Mouse (Mus musculus) skeletal muscle tissue, adult 2 months (tissue): ENCODE results near the gene Slc34a3.
A peak's percentile ranks its signal among the peaks of the same experiment; 100 is the strongest.
"Not testable (repeated sequence)": the region's sequence is repeated elsewhere in the genome, so short reads cannot be mapped to it uniquely, and the experiment has no call there.

Experiments used
- DNase-seq: peaks from one replicate; pipeline ENCODE4 v3.0.0-alpha.2; 2012; ENCODE audit warnings: low read depth, low spot score

Slc34a3 gene

DNA sequence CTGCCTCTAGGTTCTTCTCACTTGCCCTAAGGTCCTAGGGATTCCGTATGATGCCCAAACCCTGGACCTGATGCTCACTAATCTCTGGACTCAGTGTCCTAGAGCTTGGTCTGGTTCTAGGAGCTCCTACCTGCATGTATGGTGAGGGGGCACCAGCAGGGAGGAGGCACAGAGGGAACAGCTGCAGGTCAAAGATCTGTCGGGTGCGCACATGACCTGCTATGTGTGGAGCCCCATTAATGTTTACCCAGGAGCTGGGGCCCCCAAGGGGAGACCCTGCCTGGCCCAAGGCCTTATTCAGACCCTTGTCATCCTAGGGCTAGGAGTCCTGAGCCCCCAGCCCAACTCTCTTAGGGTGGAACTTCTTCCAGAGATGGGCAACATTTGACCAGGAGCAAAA lies at the start of gene Slc34a3:
TSS of gene Slc34a3 (minus strand) at position 315 of the 400 bp plus-strand sequence.
- DNase-seq, result no peak

DNA sequence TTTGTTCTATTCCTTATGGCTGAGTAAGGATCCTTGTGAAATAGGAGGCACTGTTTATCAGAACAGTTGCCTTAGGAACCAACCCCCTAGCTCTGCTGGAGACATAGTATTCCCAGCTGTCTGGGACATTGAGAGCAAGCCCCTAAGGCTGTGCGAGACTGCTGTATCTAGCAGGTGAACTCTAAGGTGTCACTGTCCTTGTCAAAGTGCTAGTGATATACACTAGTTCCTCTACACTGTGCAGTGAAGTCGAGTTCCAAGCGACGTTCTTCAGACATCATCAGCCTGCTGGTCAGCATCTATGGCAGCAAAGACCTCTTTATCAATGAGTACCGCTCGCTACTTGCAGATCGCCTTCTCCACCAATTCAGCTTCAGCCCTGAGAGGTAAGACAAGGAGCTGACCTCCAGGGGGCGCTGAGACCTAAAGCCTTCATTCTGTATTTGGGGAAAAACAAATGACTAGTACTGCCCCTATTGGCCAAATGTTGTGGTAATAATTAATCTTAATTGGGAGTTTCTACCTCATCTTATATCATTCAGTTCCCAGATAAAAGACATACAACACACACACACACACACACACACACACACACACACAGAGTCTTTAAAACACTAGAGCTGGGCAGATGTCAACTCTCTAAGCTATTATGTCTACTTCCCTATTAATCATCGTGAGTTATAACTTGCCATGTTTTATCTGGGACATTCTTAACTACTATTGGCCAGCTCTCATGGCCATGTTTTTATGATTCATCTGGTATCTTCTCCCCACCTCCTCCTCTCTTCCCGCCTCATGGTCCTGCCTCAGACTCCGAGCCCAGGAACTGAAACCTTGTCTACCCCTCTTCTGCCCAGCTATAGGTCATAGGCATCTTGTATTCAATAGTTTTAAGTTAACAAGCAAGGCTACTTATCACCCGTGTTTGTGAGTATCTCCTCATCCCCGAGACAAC lies 45.0 kb upstream of the Slc34a3 start:
- no peak for DNase-seq

DNA sequence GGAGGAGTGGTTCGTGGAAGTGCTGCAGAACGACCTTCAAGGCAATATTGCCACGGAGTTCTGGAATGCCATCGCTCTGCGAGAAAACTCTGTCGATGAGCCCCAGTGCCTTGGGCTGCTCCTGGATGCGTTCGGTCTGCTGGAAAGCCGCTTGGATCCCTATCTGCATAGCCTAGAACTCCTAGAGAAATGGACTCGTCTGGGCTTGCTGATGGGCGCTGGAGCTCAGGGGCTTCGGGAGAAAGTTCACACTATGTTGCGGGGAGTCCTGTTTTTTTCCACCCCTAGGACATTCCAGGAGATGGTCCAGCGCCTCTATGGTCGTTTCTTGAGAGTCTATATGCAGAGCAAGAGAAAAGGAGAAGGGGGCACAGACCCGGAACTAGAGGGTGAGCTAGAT lies 38.8 kb upstream of the Slc34a3 start:
- no peak for DNase-seq

DNA sequence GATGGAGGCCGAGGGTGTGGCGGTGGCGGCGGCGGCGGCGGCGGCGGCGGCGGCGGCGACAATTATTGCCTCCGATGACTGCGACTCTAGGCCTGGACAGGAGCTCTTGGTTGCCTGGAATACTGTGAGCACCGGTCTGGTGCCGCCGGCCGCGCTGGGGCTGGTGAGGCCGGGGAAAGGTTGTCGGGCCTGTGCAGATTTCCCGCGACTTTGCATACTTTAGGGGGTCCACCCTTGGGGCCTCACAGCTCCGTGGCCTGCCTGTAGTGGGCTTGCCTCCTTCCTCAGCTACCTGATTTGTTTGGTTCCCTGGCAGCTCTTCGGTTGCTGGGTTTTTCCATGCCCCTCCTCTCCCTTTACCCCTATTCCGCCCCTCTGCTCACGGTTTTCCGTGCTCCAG lies 38.4 kb upstream of the Slc34a3 start:
- DNase-seq, result no peak

DNA sequence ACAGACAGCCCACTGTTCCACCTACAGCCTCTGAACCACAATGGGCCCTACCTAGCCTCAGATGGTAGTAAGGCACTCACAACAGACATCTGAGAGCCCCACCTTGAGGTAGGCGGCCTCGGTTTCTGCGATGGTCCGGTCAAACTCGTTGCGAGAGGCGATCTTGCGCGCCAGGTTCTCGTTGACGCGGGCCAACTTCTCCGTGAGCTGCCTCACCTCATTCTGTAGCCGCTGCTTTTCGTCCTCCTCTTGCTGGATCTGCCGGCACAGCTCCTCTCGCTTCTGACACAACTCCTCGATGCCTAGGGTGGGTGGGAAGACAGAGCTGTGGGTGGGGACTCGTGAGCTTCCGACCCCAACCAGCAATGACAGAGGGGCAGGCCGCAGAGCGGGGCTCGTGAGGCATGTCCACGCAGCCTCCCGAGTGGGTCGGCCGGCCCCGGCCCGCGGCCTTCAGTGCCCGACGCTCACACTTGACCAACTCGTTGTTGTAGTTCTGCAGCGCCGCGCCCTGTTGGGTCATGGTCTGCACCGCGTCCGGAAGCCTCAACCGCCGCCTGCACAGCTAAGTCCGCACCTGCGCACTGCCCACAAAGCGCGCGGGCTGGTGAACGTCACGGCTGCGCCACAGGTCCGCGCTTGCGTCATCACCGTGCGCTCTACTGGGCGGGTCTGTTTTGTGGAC lies 37.8 kb upstream of the Slc34a3 start, which contains the start of the genes Ssna1 and Anapc2:
TSS of gene Ssna1 (minus strand) at position 612 of the 685 bp plus-strand sequence.
TSS of gene Anapc2 (plus strand) at position 652 of the 685 bp plus-strand sequence.
- peak; percentile 96 for DNase-seq

- DNase-seq, result no peak
Observed at GRCm38 (mm10) chr2:25267746-25268309, 33.7 kb upstream of the Slc34a3 start.

- no peak for DNase-seq
Observed at GRCm38 (mm10) chr2:25267241-25267640, 33.1 kb upstream of the Slc34a3 start.

DNA sequence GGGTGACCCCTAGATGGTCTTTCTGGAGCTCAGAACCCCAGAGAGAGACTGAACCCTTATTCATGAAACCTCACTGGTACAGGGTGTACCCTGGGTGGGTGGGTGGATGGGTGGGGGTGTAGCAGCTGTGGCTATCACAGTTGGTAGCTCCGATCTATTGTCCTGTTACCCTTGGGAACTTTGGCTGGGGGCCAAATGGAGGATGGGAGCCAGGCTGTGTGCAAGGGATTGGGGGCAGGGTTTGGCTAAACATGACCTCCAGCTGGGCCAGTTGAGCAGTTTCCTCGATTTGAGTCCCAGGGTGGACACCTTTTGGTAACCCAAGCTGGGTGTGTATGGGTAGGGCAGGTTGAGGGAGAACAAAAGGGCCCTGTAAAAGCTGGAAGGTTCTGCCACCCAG lies 32.6 kb upstream of the Slc34a3 start:
- DNase-seq, result no peak

- DNase-seq, result no peak
Observed at GRCm38 (mm10) chr2:25265897-25266656, 31.9 kb upstream of the Slc34a3 start.

DNA sequence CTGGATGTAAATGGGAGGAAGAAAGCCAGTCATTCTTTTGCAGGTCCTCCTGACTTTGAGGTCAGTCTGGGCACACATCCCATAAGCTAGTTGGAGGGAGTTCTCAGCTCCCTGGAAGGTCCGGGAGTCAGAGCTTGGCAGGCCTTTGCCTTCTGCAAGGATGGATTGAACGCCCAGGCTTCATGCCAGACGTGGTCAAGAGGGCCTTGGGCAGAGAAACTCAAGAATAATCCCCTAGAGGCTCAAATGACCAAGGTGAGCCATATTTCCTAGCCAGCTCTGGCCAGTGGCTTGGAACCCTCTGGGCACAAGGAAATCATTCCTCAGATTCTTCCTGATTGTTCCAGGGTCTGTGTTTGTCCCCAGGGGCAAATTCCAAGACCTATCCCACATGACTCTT lies 30.7 kb upstream of the Slc34a3 start:
- DNase-seq, result no peak

DNA sequence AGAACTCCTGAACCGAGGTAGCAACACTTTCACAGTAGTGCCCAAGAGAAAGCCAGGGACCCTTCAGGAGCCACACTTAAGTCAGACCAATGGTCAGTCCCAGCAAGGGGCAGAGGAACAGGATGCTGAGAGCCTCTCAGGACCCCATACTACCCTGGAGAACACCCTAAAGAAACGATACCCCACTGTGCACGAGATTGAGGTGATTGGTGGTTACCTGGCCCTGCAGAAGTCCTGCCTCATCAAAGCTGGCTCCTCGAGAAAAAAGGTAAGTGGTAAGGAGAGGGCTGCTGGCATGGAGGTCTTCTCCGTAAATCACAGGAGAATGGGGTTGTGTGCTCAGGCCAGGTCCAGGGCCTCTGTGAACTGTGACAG lies 30.1 kb upstream of the Slc34a3 start:
- DNase-seq, result no peak

GRCm38 (mm10) chr2:25263623-25264285 lies 29.6 kb upstream of the Slc34a3 start:
- DNase-seq, result no peak

DNA sequence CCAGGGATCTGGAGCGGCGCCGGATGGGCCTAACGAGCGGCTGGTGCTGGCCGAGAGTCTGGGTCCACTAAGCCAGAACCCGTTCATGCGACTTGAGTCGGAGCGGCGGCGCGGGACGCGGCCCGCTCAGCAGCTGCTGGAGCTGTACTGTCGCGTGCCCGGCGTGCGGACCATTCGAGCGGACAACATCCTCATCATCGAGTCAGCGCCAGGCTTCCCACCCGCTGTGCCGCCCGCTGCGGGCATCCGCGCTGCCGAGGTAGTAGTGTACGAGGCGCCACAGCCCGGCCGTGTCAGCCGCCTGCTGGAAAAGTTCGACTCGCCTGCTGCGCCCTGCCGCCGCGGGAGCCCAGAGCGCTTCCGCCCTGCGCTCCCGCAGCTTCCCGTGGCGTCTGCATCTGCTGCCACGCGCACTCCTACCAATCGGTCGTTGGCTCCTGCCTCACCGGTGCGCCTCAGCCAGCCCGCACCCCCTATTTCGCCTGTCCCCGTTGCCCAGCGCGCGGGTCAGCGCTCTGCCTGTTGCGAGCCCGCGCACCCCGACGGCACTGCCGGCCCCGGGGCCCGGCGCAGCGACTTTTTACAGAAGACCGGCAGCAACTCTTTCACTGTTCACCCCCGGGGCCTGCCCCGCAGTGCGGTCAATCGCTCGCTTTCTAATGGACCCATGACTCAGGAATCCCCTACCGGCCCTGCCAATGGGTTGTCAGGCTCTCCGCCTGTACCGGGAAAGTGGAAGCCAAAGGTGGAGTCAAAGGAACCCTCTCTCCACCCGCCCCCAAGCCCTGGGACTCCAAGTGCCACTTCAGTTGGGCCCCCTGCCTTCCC lies 28.8 kb upstream of the Slc34a3 start:
- DNase-seq, result no peak

DNA sequence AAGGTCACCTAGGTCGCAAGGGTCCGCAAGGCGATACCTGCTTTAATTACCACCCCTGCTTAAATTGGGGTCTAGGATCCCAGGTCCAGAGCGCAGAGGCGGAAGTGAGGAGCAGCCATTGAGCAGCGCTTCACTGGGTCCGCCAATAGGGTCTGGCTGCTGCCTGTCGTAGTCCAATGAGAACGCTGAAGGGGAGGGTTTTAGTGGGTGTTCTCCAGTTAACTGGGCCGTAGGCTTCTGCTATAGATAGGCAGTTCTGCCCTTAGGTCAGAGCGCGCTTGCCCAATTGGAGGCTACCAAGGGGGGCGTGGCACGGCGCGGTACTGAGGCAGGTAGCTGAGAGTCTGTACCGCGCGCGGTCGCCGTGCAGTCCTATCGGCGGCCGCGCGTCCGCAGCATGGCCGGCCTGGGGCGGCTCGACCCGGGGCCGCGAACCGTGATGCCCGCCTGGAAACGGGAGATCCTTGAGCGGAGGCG lies 28.2 kb upstream of the Slc34a3 start, which contains the start of gene Tprn:
TSS of gene Tprn (plus strand) at position 328 of the 477 bp plus-strand sequence.
- peak; percentile 94 for DNase-seq

GRCm38 (mm10) chr2:25261870-25262269 lies 27.7 kb upstream of the Slc34a3 start:
- no peak for DNase-seq

- DNase-seq, result no peak
Observed at GRCm38 (mm10) chr2:25258887-25259286, 24.7 kb upstream of the Slc34a3 start.

DNA sequence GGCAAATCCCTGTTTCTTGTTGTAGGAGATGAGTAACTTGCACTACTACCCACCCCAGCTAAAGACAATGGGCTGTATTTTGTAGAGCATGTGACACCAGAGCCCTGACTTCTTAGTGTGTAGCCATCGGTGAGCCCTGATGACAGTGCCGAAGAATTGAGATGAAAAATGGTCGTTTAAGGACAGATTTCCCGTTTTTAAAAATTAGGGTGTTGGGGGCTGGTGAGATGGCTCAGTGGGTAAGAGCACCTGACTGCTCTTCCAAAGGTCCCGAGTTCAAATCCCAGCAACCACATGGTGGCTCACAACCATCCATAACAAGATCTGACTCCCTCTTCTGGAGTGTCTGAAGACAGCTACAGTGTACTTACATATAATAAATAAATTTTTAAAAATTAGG lies 23.1 kb upstream of the Slc34a3 start:
- DNase-seq, result not testable (repeated sequence)

DNA sequence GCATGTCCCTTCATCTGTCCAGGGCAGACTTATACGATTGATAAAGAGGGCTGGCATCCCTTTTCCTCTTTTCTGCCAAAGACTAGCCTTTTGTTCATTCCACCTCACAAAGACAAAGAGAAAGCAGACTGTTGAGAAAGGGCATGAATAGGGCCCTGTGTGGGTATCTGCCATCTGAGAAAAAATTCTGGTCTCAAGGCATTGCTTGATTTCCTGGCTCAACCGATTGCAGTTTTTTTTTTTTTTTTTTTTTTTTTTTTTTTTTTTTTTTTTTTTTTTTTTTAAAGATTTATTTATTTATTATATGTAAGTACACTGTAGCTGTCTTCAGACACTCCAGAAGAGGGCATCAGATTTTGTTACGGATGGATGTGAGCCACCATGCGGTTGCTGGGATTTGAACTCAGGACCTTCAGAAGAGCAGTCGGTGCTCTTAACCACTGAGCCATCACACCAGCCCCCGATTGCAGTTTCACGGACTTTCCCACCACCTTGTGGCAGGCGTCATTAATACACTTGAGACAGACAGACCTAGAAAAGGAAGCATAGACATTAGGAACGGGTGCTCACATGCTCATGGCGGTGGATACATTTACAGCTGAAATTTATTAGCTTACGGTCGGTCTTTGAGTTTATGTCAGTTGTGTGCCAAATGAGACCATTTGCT lies 22.4 kb upstream of the Slc34a3 start:
- DNase-seq, result not testable (repeated sequence)

DNA sequence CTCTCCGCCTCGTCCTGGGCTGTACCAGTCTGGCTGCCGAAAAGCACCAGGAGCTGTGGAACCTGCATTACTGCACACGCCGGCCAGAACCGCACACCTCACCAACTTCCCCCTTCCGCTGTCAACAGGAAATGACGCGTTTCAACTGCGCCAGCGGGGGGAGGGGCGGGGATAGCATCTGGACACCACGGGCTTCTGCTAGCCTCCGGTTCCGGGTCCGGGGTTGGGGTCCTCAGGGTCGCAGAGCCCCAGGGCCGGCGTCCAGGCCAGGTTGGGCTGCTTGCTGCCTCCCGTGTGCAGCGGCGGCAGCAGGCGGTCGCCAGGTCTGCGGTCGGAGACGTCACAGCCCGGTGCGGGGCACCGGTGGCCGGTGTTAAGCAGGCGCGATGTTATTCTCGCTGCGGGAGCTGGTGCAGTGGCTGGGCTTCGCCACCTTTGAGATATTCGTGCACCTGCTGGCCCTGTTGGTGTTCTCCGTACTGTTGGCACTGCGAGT lies 21.2 kb upstream of the Slc34a3 start, which contains the start of gene Tmem203:
TSS of gene Tmem203 (plus strand) at position 156 of the 496 bp plus-strand sequence.
- DNase-seq, result peak; percentile 77
